Mouse (Mus musculus): ENCODE results near the gene Npat. TPM values are rescaled to one million over a fixed set of nuclear protein-coding genes. Genes with fewer than 3 reads are reported as not detected.
A peak's percentile ranks its signal among the peaks of the same experiment; 100 is the strongest.

The Npat gene
- total RNA-seq, 1 experiment from 2014 or later: 37.9 TPM

GRCm38 (mm10) chr9:53604954-53605353 lies 68.1 kb downstream of the Npat start:
- no peak for ATAC-seq (replicated peaks in 1 of 2; ENCODE audit: insufficient read depth in 1 of 2, low FRiP score in 2 of 2, low TSS enrichment in 1 of 2, low read depth in 1 of 2, poor library complexity in 2 of 2, severe bottlenecking in 2 of 2)

DNA sequence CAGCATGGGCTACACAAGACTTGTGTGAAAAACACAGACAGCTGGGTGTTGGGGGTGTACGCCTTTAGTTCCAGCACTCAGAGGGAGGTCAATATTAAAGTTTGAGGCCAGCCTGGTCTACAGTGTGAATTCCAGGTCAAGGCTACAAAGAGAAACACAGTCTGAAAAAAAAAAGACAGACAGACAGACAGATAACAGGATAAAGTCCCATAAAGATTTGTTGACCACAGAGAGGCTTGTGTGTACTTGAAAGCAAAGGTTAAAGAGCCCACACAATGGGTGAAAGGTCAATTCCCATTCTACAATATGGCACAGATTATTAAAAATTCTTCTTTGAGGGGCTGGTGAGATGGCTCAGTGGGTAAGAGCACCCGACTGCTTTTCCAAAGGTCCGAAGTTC lies 70.3 kb downstream of the Npat start:
- ATAC-seq (replicated peaks in 1 of 2; ENCODE audit: insufficient read depth in 1 of 2, low FRiP score in 2 of 2, low TSS enrichment in 1 of 2, low read depth in 1 of 2, poor library complexity in 2 of 2, severe bottlenecking in 2 of 2): no peak

DNA sequence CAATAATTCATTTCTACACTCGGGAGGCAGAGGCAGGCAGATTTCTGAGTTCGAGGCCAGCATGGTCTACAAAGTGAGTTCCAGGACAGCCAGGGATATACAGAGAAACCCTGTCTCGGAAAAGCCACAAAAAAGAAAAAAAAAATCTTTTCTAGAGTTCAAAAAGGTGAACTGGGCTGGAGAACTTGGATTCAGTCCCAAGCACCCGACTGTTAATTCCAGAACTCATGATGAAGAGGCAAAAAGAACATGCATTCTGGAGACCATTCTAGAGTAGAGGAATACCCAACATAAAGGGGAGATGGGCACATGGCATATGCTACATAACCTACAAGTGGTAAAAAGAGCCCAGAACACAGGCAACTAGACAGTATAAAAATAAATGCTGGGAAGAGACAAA lies 71.0 kb downstream of the Npat start:
- ATAC-seq (replicated peaks in 1 of 2; ENCODE audit: insufficient read depth in 1 of 2, low FRiP score in 2 of 2, low TSS enrichment in 1 of 2, low read depth in 1 of 2, poor library complexity in 2 of 2, severe bottlenecking in 2 of 2): no peak

DNA sequence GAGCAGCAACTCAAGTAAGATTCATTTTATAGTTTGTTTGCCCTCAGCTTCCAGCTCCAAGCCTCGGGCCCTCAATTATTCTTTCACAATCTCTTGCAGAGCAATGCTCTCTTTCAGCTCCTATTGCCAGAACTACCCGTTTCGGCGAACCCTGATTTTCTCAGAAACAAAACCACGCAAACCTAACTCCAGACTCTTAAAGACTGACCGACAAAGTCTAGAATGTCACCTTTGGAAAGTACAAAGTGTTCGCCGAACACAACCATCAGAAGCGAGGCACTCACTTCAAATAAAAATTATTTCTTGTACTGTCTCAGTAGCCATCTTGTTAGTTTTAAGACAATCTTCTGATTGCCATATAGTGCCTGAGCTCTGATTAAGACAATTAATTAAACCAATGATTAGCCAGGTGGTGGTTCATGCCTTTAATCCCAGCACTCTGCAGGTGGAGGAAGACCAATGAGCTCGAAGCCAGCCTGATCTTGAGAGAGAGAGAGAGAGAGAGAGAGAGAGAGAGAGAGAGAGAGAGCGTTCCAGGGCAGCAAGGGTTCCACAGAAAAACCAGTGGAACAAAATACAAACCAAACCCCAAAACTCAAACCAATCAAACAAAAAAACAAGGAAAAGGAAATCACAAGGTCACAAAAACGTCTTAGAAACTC lies 72.6 kb downstream of the Npat start:
- no peak for ATAC-seq (replicated peaks in 1 of 2; ENCODE audit: insufficient read depth in 1 of 2, low FRiP score in 2 of 2, low TSS enrichment in 1 of 2, low read depth in 1 of 2, poor library complexity in 2 of 2, severe bottlenecking in 2 of 2)

GRCm38 (mm10) chr9:53609968-53610781 lies 73.3 kb downstream of the Npat start, which contains the start of gene Acat1:
TSS of gene Acat1 (minus strand) at chr9:53610382.
- peak; percentile 94 to 99 for ATAC-seq (replicated peaks in 1 of 2; ENCODE audit: insufficient read depth in 1 of 2, low FRiP score in 2 of 2, low TSS enrichment in 1 of 2, low read depth in 1 of 2, poor library complexity in 2 of 2, severe bottlenecking in 2 of 2)

DNA sequence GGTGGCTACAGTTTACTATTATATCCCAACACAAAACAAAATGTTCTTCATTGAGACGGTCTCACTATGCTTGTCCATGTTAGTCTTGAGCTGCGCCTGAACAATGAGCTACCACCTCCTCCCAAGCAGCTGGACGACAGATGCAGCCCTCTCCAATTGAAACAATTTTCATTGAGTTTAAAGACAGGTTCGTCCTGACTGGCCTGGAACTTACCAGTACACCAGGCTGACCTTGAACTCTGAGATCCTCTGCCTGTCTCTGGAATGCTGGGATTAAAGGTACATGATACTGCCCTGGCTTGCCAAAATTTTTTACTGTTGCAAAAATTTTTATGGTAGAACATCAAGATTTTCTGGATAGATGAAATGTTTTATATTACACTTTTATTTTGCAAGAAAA lies 77.4 kb downstream of the Npat start:
- no peak for ATAC-seq (replicated peaks in 1 of 2; ENCODE audit: insufficient read depth in 1 of 2, low FRiP score in 2 of 2, low TSS enrichment in 1 of 2, low read depth in 1 of 2, poor library complexity in 2 of 2, severe bottlenecking in 2 of 2)

GRCm38 (mm10) chr9:53615246-53615645 lies 78.4 kb downstream of the Npat start:
- no peak for ATAC-seq (replicated peaks in 1 of 2; ENCODE audit: insufficient read depth in 1 of 2, low FRiP score in 2 of 2, low TSS enrichment in 1 of 2, low read depth in 1 of 2, poor library complexity in 2 of 2, severe bottlenecking in 2 of 2)

Other genes starting within 250 kb of the Npat start
- gene Exph5, start 235.4 kb upstream of the Npat start, total RNA-seq (2017): 0.55 and 1.7 TPM in 2 replicates
- 14.1 and 18.0 TPM in 2 replicates for gene Kdelc2, start 153.0 kb upstream of the Npat start, total RNA-seq (2017)
- 1.3 and 2.5 TPM in 2 replicates for gene 4930550C14Rik, start 134.7 kb upstream of the Npat start, total RNA-seq (2017)
- 64.8 and 69.7 TPM in 2 replicates for gene Atm, start 307 bp upstream of the Npat start, total RNA-seq (2017)
- gene Acat1, start 73.3 kb downstream of the Npat start, total RNA-seq (2017): 63.2 and 74.0 TPM in 2 replicates
- gene Cul5, start 133.0 kb downstream of the Npat start, total RNA-seq (2017): 61.7 and 81.6 TPM in 2 replicates
- 0.56 and 0.60 TPM in 2 replicates for gene Rab39, start 169.2 kb downstream of the Npat start, total RNA-seq (2017)
- gene Slc35f2, start 234.5 kb downstream of the Npat start, total RNA-seq (2017): 15.3 and 19.9 TPM in 2 replicates

All from hematopoietic stem cell, adult 5-6 weeks (primary cell).